Mouse (Mus musculus) hindbrain, embryonic 15.5 days (tissue): ENCODE measurements around the gene Gm5592. TPM values are rescaled to one million over a fixed set of nuclear protein-coding genes. Genes with fewer than 3 reads are reported as not detected.
"Not testable (repeated sequence)": the region's sequence is repeated elsewhere in the genome, so short reads cannot be mapped to it uniquely, and the experiment has no call there.

Experiments
- ATAC-seq: fragments of 200-750 bp; cut with Nextera tagmentation; 2 replicates; pipeline ENCODE4 v1.8.0; 2017; ENCODE audit warnings: low read depth, moderate number of reproducible peaks, moderate TSS enrichment; ENCODE audit not compliant: low FRiP score
- H3K27ac ChIP-seq: fragments of 300-500 bp; sonication (generic); replicated peaks from 2 replicates; pipeline ENCODE4 v1.5.1; 2015; ENCODE audit warnings: mild to moderate bottlenecking, inconsistent platforms
- H3K27me3 ChIP-seq: fragments of 300-500 bp; sonication (generic); 2 replicates; pipeline ENCODE4 v1.6.1; 2015; ENCODE audit warnings: control low read depth, inconsistent platforms
- H3K36me3 ChIP-seq: fragments of 300-500 bp; sonication (generic); 2 replicates; pipeline ENCODE4 v1.6.1; 2015; ENCODE audit warnings: control low read depth, inconsistent platforms
- H3K4me1 ChIP-seq: fragments of 300-500 bp; sonication (generic); replicated peaks from 2 replicates; pipeline ENCODE4 v1.6.1; 2015; ENCODE audit warnings: control low read depth, inconsistent platforms
- H3K4me2 ChIP-seq: fragments of 300-500 bp; sonication (generic); 2 replicates; pipeline ENCODE4 v1.6.1; 2015; ENCODE audit warnings: moderate library complexity, mild to moderate bottlenecking, inconsistent platforms
- H3K4me3 ChIP-seq: fragments of 300-500 bp; sonication (generic); 2 replicates; pipeline ENCODE4 v1.5.1; 2015; ENCODE audit warnings: mild to moderate bottlenecking, inconsistent platforms
- H3K9ac ChIP-seq: fragments of 300-500 bp; sonication (generic); 2 replicates; pipeline ENCODE4 v1.6.1; 2015; ENCODE audit warnings: inconsistent platforms
- H3K9me3 ChIP-seq: fragments of 300-500 bp; sonication (generic); 2 replicates; pipeline ENCODE4 v1.6.1; 2016; ENCODE audit warnings: control low read depth, inconsistent platforms
- WGBS: fragments of 180-500 bp; shearing (Covaris S2); methylation state at CpG from one replicate; pipeline ENCODE4 v1.1.7; 2015; 5-methylcytosine and 5-hydroxymethylcytosine counted together
- polyA plus RNA-seq: library from polyadenylated mRNA; unstranded; fragments of >200 nt; fragmentation: Nextera tagmentation; extraction: Ambion mirVana; gene quantifications from 2 replicates; pipeline ENCODE4 v1.2.1, GENCODE M21; 2015

The Gm5592 gene
- not detected in 2 replicates for polyA plus RNA-seq

DNA sequence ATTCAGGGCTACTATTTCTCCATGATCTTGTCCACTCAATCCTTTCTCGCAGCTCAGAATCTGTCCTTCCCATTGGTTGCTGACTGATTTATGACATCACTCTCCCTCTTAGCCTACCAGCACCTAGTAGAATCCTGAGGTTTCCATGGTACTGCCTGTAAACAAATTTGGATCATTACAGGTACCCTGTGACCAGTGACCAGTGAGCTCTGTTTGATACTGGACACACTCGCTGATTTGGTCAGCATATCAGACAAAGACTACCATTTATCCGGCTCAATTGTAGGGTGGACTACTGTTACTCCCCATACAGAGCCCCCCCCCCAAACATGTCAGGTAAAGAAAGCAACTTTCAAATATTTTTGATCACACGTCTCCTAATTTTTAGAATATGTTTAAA is at the start of gene Gm5592:
Gene Gm5592 (plus strand): TSS at position 301 of the 400 bp plus-strand sequence.
- H3K4me1 ChIP-seq, H3K4me3 ChIP-seq, H3K9me3 ChIP-seq, H3K27ac ChIP-seq, H3K36me3 ChIP-seq, H3K4me2 ChIP-seq, ATAC-seq, H3K27me3 ChIP-seq, H3K9ac ChIP-seq: not testable (repeated sequence)
- 86% methylated on average over 4 of the region's 4 CpGs for WGBS

- not testable (repeated sequence) for H3K4me1 ChIP-seq, H3K36me3 ChIP-seq, H3K4me3 ChIP-seq, H3K9ac ChIP-seq, H3K4me2 ChIP-seq, H3K27ac ChIP-seq, H3K9me3 ChIP-seq, ATAC-seq, H3K27me3 ChIP-seq
- 94% methylated on average over 2 of the region's 2 CpGs for WGBS
Measured at GRCm38 (mm10) chr7:41155806-41156205, 2.2 kb downstream of the Gm5592 start.

DNA sequence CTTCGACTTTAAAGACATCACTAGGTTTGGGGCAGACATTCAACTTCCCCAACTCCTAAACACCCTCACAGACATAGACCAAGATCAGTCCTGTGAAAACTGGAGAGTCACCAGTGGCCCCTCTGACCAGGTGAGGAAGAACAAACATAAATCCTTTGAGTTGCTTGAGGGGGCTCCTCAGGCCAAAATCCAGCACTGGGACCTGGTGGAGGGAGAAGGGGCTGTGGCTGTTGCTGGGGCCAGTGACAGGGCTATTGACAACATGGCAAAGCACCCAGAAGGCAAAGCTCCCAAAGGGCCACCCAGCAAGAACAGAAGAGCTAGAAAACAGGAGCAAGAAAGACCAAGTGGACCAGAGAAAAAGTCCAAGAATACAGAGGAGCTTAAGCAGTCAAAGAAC is 4.2 kb downstream of the Gm5592 start:
- not testable (repeated sequence) for H3K27ac ChIP-seq, H3K9me3 ChIP-seq, H3K4me1 ChIP-seq, H3K4me3 ChIP-seq, H3K27me3 ChIP-seq, H3K4me2 ChIP-seq, H3K9ac ChIP-seq, H3K36me3 ChIP-seq, ATAC-seq
- no CpG with 5 or more reads among the region's 1 CpGs for WGBS

- not testable (repeated sequence) for H3K4me3 ChIP-seq, H3K36me3 ChIP-seq, H3K9me3 ChIP-seq, H3K4me2 ChIP-seq, ATAC-seq, H3K27ac ChIP-seq, H3K9ac ChIP-seq, H3K4me1 ChIP-seq, H3K27me3 ChIP-seq
- 71% methylated on average over 2 of the region's 2 CpGs for WGBS
Measured at GRCm38 (mm10) chr7:41158562-41158961, 4.9 kb downstream of the Gm5592 start.

DNA sequence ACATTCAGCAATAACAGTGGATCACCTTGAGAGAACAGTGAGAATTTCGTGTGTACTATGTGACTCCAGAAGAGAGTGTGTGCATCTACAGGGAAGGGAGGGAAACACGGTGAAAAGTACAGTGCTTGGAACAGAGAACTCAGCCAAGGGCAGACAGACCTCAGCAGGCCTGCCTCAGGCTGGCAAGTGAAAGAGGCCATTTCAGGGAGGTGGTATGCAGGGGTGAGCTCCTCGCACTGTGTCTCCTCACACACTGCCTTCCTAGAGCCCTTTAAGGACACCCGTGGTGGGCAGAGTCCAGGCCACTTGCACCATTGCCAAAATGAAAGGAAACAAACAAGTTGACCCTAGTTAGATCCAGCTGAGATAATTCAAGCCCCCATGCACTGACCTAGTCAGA is 40.0 kb downstream of the Gm5592 start:
- H3K4me1 ChIP-seq: no peaks in the 10 kb centered on the region
- WGBS: 70% methylated on average over 4 of the region's 4 CpGs
- no peak overlapping the region for H3K9ac ChIP-seq
- no peaks in the 10 kb centered on the region for H3K27me3 ChIP-seq
- H3K27ac ChIP-seq: no peak overlapping the region
- H3K9me3 ChIP-seq: peaks cover 2% of the 10 kb centered on the region; the same call in 1 of the 2 replicates
- no peak for ATAC-seq
- no peak overlapping the region for H3K4me2 ChIP-seq
- no peaks in the 10 kb centered on the region for H3K36me3 ChIP-seq
- no peak overlapping the region for H3K4me3 ChIP-seq

Other genes with a start within 250 kb of the Gm5592 start
- not detected in 2 replicates for gene 4930433I11Rik, start 166.3 kb upstream of the Gm5592 start, polyA plus RNA-seq
- not detected in 2 replicates for gene Gm4884, start 121.1 kb upstream of the Gm5592 start, polyA plus RNA-seq
- gene AI987944, start 239.5 kb downstream of the Gm5592 start, polyA plus RNA-seq: 9.6 and 9.9 TPM in 2 replicates